Mouse (Mus musculus): ENCODE results near the gene Mnt. TPM values are rescaled to one million over a fixed set of nuclear protein-coding genes. Genes with fewer than 3 reads are reported as not detected.

Gene Mnt
- total RNA-seq, 1 experiment from 2014 or later, result 37.7 TPM

DNA sequence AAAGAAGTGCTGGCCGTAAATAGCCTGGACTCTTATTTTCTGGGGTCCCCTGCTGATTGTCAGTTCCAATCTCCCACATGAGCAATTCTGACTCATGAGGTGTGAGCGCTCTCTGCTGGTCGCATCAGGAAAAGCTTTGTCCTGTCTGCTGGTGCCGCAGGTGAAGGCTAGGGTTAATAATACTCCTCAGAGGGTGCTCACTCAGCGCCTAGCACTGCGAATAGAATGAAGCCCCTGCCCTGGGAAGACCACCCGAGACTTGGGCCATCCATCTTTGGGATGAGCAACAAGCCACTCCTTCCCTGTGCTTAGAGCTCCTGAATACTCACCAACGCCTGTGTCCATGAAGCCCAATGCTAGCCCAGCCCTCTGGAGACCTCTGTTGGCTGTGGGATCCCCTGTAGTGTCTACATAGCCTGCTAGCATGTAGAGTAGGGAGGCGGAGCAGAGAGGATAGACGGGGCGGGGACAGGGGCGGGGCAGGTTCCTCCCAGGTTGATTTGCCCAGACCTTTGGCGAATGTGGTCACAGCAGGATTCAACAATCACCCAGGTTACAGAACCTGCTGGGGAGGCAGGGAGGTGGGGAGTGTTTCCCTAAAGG is 17.3 kb downstream of the Mnt start:
- peak; percentile 74 for DNase-seq

DNA sequence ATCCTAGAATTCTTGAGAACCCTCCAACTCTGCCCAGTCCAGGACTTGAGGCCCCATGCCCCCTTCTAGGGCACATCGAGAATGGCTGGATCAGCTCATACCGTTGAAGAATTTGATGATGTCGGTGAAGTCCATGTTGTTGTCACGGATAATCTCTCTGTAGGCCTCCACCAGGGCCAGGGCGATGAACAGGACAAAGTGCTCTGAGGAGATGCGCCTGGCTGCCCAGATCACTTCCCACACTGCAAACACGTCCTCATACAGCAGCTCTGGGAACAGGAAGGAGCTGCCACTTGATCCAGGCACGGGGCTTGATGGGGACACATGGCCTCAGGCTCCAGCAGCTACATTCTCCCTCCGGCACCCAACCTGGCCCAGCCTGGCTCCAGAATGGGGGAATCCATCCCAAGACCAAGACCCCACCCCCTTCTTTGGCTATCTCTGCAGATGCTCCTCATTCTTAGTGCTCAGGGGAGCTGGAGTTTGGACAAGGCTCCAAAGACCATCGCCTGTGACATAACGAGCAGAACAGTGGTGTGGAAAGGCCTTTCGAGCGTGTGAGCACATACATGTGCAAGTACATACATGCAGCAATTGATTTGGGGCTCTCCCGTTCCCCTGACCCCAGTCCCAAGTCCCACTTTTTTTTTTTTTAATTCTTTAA is 20.4 kb downstream of the Mnt start:
- DNase-seq, result no peak

DNA sequence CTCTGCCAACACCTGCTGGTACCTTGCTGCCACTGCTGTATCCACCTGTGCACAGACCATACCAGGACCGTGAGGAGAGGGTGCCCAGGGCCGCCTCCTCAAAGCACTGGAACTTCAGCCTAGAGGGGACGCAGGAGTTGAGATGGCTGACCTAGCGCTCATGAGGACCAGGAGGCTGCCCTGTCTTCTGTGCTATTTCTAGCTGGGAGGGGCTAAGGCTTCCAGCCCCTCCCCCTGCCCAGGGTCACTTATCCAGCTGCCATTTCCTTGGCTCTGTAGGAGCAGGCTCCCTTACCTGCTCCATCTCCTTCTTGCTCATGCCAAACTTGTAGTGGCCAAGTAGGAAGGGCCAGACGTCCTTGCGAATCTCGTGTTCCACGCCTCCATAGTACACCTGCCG is 27.0 kb downstream of the Mnt start:
- DNase-seq, result no peak

GRCm38 (mm10) chr11:74862129-74862528 is 31.4 kb downstream of the Mnt start:
- DNase-seq, result no peak

- no peak for DNase-seq
Measured at GRCm38 (mm10) chr11:74863471-74863870, 32.8 kb downstream of the Mnt start.

DNA sequence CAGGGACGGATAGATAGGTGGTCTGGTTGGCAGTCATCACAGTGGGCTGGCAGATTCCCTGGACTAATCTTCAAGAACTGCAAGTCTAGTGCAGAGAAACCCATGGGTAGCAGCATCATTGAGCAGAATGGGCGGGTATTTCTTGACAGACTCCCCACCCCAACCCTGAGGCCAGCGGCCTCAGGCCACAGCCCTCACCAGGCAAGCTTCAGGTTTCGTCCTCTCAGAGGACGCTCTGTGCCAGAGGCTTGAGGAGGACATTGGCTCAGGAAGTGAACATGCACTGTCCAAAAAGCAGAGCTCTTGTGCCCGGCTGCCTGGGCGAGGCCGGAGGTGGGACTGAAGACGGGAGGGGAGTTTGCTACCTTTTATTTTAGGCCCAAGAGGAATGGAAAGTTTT is 33.7 kb downstream of the Mnt start:
- no peak for DNase-seq

GRCm38 (mm10) chr11:74865252-74865651 is 34.5 kb downstream of the Mnt start:
- no peak for DNase-seq

- peak; percentile 55 for DNase-seq
Measured at GRCm38 (mm10) chr11:74866640-74867039, 35.9 kb downstream of the Mnt start.

GRCm38 (mm10) chr11:74867181-74867580 is 36.5 kb downstream of the Mnt start:
- peak; percentile 74 for DNase-seq

- DNase-seq, result peak; percentile 50
Measured at GRCm38 (mm10) chr11:74868046-74868760, 37.5 kb downstream of the Mnt start.

GRCm38 (mm10) chr11:74869603-74870002 is 38.9 kb downstream of the Mnt start:
- no peak for DNase-seq

DNA sequence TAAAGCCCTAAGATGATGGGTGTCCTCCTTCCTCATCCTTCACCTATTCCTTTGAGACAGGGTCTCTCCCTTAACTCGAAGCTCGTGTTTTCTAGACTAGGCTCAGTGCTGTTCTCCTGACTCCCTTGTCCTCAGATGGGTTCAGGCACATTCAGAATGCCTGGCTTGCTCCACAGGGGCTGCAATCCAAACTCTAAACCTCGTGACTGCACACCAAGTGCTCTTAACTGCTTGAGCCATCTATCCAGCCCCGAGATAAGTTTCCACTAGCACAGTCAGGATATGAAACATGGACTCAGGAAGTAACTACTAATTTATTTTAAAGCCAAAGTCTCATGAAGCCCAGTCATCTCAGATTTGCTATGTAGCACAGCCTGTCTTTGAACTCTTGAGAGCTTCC is 39.8 kb downstream of the Mnt start:
- DNase-seq, result no peak

GRCm38 (mm10) chr11:74870991-74871622 is 40.4 kb downstream of the Mnt start:
- DNase-seq, result peak; percentile 40

- no peak for DNase-seq
Measured at GRCm38 (mm10) chr11:74874630-74875029, 43.9 kb downstream of the Mnt start.

- peak; percentile 29 for DNase-seq
Measured at GRCm38 (mm10) chr11:74876801-74877200, 46.1 kb downstream of the Mnt start.

- no peak for DNase-seq
Measured at GRCm38 (mm10) chr11:74880999-74881398, 50.3 kb downstream of the Mnt start.

GRCm38 (mm10) chr11:74881979-74882378 is 51.3 kb downstream of the Mnt start:
- no peak for DNase-seq

DNA sequence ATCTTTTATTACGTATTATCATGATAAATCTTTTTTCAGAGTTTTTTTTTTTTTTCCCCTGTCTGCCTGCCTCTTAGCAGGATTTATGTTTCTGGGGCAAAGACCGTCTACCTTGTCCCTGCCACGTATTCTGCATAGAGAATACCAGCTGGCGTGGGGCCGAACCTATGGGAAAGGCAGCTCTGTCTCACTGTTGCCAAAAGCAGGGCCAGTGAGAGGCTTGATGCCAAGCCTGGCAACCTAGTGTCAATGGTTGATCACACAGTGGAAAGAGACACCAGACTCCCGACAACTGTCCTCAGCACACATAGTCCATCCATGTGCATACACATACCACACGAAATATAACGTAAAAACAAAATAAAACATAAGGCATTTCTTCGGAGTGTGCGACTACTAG is 52.4 kb downstream of the Mnt start:
- peak; percentile 49 for DNase-seq

DNA sequence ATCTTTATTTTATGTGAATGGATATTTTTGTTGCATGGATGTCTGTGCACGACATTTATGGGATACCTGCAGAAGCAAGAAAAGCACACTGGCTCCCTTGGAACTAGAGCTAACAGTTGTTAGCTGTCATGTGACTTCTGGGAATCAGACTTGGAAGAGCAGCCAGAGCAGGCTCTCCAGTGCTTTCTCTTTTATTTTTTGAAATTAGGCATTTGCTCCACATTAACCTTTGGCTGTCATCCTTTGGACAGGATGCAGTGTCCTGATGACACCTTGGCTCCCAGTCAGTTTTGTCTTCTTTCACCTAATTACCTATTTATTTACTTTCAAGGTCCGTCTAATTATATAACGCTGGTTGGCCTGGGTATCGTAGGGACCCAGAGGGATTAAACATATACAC is 63.9 kb downstream of the Mnt start:
- DNase-seq, result no peak
